Mouse (Mus musculus): ENCODE results near the gene Anks1b.

GRCm38 (mm10) chr10:90842398-90842797, 969.1 kb downstream of the Anks1b start:
- TF ChIP-seq POLR2A (IDR thresholded peaks at IDR 0.05; ENCODE audit: low read depth, low read length) (no peak), CTCF (conservative IDR thresholded peaks at IDR 0.05; ENCODE audit: insufficient read depth, insufficient read length, low read depth, low read length) (no peak)

Measured in kidney, adult 2 months (tissue).